Mouse (Mus musculus) ovary, postnatal 10 days (tissue): ENCODE measurements around the gene Dcps.

Experiments
- DNase-seq: peaks from one replicate; pipeline ENCODE4 v3.0.0; 2022; ENCODE audit warnings: low spot score

The Dcps gene

DNA sequence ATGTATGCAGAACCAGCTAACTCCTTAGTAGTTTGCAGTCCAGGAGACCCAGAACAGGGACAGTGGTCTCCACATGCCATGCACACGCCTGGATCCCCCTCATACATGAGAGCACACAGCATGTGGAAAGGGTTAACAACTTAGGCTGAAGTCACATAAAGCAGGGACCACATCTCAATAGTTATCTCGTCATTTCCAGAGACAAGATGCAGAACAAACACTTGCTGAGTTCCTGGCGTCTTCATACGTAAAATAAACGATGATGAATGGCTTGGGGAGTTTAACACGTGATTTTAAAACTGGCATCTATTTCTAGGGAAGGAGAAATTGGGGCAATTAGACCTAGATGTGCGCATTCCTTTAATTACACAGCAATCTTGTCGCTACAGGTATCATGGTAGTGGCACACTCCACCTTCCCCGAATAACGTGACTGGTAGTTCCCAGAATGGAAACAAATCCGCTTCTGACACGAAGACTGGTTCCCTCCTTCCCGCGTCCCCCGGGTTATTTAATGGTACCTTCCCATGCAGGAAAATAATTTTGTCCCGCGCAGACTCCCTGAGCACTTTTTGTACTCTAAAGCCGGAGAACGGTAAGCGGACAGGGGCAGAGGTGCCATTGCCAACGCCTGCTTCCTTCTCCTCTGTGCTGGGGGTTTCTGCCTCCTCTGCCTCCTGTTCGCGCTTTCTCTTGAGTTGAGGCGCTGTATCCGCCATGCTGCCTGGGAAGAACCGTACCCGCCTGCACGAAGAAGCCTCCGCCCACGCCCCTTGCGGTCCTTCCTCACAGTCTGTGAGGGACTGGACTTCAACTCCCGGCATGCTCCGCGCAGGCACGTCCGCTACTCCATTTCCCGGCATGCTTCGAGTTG is at the start of gene Dcps:
TSS of gene Dcps (minus strand) at position 811 of the 873 bp plus-strand sequence.
- peak; percentile 79 for DNase-seq

DNA sequence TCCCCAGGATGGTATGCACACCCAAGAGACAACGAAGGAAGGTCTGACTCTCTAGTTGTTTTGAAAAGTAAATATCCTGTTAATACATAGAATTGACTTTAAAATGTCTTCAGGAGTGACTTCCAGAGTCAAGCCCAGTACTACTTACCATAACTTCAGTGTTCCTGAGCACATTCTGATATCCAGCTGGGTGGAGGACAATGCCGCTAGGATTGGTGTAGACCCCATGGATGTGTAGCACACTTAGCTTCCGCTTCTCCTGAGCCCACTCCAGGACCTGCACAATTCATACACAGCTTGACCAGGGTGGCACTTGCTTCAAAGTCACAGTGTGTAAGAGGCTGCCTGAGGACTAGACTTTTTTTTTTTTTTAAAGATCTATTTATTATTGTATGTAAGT is 47.6 kb upstream of the Dcps start:
- DNase-seq: no peak

- no peak for DNase-seq
Measured at GRCm38 (mm10) chr9:35217963-35218362, 42.1 kb upstream of the Dcps start.

DNA sequence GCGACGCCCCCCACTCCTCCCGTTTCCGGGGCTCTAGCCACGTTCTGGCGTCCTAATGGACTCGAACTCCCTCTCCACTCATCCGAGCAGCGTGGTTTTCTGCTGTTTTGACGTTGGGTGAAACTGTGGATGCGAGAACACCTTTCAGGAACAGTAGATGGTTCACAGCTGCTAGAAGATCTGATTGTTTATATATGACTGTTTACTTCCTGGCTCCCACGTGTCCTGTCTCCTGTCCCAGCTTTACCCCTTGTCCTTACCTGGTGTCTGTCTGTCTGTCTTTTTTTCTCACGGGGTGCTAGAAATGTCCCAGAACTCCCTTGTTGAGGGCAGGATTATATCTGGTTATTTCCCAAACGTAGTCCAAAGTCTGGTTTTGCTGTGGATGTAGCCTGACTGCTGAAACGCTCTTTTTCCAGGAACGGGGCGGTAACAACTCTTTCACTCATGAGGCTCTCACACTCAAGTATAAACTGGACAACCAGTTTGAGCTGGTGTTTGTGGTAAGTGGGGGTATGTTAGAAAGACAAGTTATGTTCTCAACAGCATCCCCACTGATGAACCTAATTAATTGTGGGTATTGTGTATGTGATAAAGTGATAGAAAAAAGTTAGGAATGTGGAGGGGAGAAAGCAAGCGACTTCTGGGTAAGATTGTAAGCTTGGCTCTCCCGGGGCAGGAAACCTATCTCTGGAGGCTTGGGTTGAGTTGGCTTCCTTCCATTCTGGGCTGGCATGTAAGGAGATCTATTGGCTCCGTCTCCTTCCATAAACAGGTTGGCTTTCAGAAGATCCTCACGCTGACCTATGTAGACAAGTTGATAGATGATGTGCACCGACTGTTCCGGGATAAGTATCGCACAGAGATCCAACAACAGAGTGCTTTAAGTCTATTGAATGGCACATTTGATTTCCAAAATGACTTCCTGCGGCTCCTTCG is 36.0 kb upstream of the Dcps start:
- DNase-seq: no peak

DNA sequence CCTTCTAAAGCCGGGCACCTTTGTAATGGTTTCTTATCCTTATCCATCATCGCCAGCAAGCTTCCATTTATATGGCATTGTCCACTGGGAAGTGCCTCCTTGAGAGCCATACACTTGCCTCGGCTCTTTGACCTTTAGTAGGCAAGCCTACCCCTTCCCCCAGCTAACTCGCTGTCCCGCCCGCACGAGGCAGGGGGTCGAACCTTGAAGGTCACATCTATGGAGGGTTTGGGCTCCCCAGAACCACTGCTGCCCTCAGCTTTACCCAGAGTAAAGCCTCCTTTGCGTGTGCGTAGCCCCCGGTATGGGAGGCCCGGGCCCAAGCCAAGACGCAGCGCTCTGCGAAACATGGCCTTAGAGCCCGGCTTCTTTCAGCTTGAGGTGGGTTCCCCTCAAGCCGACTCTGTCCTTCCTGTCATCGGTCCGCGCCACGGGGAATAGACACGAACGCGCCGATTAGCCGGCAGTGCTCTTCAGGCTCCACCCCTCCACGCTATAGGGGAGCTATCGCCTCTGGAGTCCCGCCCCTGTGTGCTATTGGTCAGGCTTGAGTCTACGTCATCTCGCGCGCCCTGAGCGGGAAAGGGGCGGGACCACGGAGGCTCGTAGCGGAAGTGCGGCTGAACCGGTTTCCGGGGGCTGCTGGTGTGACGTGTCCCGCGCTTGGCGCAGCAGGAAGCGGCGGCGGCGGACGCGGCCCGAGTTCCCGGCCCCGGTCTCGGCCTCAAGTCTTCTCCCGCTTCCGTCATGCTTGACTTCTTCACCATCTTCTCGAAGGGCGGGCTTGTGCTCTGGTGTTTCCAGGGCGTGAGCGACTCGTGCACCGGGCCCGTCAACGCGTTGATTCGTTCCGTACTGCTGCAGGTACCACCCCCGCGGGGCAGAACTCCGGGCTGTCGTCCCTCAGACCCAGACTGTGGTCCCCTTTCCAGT is 34.9 kb upstream of the Dcps start, which contains the start of gene Foxred1:
TSS of gene Foxred1 (minus strand) at position 514 of the 933 bp plus-strand sequence.
- peak; percentile 93 for DNase-seq

DNA sequence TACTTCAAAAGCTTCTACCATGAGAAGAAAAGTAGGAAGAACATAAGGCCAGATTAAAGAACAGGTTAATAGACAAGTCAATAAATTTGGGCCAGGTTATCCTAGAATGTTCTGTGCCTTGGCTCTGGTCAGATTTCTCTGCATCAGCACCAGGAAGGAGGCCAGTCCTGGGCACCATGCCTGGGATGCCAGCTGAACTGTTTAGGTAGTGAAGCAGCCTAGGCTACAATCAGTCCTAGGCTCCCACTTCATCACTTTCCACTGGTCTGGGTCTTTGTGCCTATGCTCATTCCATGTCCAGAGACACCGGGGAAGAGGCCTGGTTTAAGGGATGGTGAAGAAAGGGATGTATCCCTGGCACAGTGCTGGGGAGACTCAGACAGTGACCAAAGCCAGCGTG is 28.6 kb upstream of the Dcps start:
- no peak for DNase-seq

GRCm38 (mm10) chr9:35203536-35203935 is 27.7 kb upstream of the Dcps start:
- DNase-seq: no peak

GRCm38 (mm10) chr9:35200529-35201060 is 24.7 kb upstream of the Dcps start:
- DNase-seq: no peak

- peak; percentile 87 for DNase-seq
Measured at GRCm38 (mm10) chr9:35199772-35200471, 24.1 kb upstream of the Dcps start, which contains the start of the genes Srpr and Tirap. Gene Srpr, plus strand, starts transcription at chr9:35200175. Gene Tirap, minus strand, starts transcription at chr9:35200291.

- DNase-seq: no peak
Measured at GRCm38 (mm10) chr9:35198945-35199771, 23.3 kb upstream of the Dcps start.

- no peak for DNase-seq
Measured at GRCm38 (mm10) chr9:35198351-35198750, 22.5 kb upstream of the Dcps start.

DNA sequence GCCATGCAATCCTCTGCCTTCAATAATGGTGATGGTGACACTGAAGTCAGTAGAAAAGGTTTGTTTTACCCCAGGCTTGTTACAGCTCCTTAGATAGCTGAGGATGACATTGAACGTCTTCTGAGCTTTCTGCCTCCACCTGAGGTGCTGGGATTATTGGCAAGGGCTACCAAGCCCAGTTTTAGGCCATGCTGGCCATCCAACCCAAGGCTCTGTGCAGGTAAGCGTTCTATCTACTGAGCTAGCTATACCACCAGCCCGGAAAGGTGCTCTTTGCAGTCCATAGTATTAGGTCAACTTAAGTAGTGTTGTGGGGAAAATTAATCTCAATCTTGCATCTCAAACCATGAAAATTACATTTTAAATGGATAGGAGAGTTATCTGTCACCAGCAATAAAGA is 21.8 kb upstream of the Dcps start:
- no peak for DNase-seq

- DNase-seq: no peak
Measured at GRCm38 (mm10) chr9:35194048-35194447, 18.2 kb upstream of the Dcps start.

GRCm38 (mm10) chr9:35192983-35193542 is 17.2 kb upstream of the Dcps start:
- no peak for DNase-seq

DNA sequence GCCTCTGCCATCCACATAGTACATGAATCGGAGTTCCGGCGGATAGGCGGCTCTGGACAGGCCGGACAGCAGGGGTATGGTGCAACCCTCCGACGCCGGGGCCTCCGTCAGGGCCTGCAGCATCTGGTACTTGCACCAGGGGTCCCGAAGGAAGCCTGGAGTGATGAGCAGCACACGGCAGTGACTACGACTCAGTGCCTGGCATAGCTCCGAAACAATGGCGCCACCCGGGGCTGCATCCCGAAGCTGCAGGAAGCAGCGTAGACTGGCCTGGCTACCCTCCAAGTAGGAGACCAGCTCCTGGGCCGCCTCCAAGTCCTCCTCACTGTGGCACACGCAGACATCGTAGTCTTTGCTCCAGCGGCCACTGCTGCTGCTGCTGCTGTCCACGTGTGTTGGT is 12.8 kb upstream of the Dcps start:
- no peak for DNase-seq

DNA sequence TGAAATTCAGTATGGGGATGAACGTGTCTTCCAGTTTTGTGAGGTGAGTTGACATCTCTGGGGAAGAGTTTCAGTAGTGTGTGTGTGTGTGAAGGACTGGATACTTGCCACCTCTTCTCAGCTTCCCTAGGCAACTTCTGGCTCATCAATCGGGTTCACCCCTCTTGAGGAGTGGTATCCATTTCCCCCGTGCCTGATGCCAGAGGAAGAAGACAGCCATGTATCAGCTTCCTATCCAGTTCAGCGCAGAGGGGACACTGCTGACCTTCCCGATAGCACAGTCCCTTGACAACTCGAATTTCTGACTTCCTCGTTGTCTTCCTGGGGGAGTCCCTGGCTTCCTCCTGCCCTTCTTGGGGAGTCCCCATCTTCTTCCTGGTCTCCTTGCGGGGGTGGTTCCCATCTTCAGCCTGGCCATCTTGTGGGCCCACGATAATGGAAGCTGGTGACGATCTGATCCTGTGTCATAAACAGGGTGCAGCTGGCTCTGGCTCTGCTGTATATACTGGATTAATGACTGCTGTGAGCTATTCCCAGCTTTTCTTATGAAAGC is 11.6 kb upstream of the Dcps start:
- no peak for DNase-seq

- DNase-seq: no peak
Measured at GRCm38 (mm10) chr9:35186430-35186829, 10.6 kb upstream of the Dcps start.

DNA sequence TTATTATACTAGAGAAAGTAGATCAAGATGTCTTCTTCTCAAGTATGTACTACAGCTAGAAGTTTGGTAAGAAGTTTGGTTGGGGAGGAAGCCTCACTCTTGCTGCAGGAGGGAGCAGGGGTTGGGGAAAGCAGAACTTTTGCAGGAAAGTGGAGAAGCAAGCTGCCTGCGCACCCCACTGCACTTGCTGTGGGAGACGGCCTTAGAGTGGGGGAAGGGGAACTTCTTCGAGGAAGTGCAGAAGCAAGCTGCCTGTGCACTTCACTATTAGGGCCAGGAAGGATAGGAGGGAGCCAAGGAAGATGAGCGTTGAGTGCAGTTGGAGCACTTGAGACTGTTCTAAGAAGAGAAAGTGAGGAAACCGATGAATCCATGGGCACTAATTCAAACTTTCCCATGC is 7.5 kb upstream of the Dcps start:
- DNase-seq: no peak

- no peak for DNase-seq
Measured at GRCm38 (mm10) chr9:35182832-35183231, 7.0 kb upstream of the Dcps start.
